Mouse (Mus musculus) testis, adult 2 months (tissue): ENCODE measurements around the gene Tenm3.

Source experiments
- CTCF ChIP-seq: fragments of 200-500 bp; IDR thresholded peaks from 2 replicates; pipeline ENCODE4 v1.5.1; 2012; ENCODE audit warnings: low read depth, mild to moderate bottlenecking, inconsistent platforms, low read length, moderate library complexity; ENCODE audit not compliant: control insufficient read depth, insufficient read depth, insufficient replicate concordance
- POLR2A ChIP-seq: fragments of 200-500 bp; IDR thresholded peaks from 2 replicates; pipeline ENCODE4 v1.6.1; 2012; ENCODE audit warnings: low read depth, mild to moderate bottlenecking, inconsistent platforms, low read length, moderate library complexity; ENCODE audit not compliant: control insufficient read depth

DNA sequence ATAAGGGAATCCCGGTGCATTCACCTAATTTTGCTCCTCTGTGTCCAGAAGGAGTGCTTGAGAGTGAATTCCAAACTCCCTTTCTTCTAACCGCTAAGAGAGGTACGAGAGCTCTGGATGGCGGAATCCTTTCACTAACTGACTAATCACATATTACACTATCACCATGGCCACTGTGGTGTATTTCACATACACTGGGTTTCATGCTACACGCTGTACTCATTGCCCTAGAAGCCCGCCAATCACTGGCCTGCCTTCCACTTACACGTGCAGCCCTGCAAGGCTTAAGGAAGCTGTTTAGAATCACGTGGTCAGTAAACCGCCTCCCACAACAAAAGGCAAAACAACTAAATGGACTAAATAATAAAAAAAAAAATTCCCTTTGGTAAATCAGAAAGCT, 67.7 kb downstream of the Tenm3 start:
- TF ChIP-seq POLR2A, result no peak
- no peak for TF ChIP-seq CTCF
